Mouse (Mus musculus) E14TG2a.4 (cell line): ENCODE results near the gene Mllt10.

Experiments
- H3K27me3 ChIP-seq: 2 replicates; pipeline ENCODE4 v1.6.1; 2014; ENCODE audit warnings: low read length, control low read depth; ENCODE audit not compliant: insufficient read depth
- H3K36me3 ChIP-seq: 2 replicates; pipeline ENCODE4 v1.6.1; 2014; ENCODE audit warnings: low read length, control low read depth; ENCODE audit not compliant: insufficient read depth
- H3K4me1 ChIP-seq: replicated peaks from 2 replicates; pipeline ENCODE4 v1.6.1; 2014; ENCODE audit warnings: low read depth, low read length, control low read depth
- H3K4me3 ChIP-seq: replicated peaks from 2 replicates; pipeline ENCODE4 v1.5.1; 2014; ENCODE audit warnings: mild to moderate bottlenecking, low read length
- H3K9me3 ChIP-seq: 2 replicates; pipeline ENCODE4 v1.6.1; 2014; ENCODE audit warnings: low read length, control low read depth
- CTCF ChIP-seq: conservative IDR thresholded peaks from 2 replicates; pipeline ENCODE4 v1.5.1; 2014; ENCODE audit warnings: low read length
- NANOG ChIP-seq: IDR thresholded peaks from 2 replicates; pipeline ENCODE4 v1.6.1; 2014; ENCODE audit warnings: borderline replicate concordance, low read length, mixed read lengths
- POU5F1 ChIP-seq: IDR thresholded peaks from 2 replicates; pipeline ENCODE4 v1.6.1; 2014; ENCODE audit warnings: low read length, borderline replicate concordance

Gene Mllt10

DNA sequence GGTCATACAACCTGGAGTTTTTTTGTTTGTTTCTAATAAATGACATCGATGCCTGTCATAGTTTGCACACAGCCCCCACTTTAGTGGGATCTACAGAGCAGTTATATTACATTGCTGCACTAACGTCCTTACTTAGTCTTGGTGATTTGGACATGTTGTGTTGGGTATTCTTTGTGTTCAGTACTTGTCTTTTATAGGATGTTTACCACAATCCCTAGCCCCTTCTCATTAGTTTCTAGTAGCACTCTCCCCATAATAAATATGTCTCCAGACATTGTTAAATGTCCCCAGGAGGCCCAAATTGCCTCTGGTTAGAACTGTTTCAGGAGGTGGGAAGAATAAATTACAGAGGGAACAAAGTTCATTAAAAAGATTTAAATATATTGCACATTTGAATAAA is 110.5 kb downstream of the Mllt10 start:
- Histone ChIP-seq H3K9me3 (no peaks in the 10 kb centered on the region), H3K4me1 (no peaks in the 10 kb centered on the region), H3K4me3 (no peak overlapping the region), H3K27me3 (no peaks in the 10 kb centered on the region), H3K36me3 (peaks cover 44% of the 10 kb centered on the region)
- no peak for TF ChIP-seq NANOG

DNA sequence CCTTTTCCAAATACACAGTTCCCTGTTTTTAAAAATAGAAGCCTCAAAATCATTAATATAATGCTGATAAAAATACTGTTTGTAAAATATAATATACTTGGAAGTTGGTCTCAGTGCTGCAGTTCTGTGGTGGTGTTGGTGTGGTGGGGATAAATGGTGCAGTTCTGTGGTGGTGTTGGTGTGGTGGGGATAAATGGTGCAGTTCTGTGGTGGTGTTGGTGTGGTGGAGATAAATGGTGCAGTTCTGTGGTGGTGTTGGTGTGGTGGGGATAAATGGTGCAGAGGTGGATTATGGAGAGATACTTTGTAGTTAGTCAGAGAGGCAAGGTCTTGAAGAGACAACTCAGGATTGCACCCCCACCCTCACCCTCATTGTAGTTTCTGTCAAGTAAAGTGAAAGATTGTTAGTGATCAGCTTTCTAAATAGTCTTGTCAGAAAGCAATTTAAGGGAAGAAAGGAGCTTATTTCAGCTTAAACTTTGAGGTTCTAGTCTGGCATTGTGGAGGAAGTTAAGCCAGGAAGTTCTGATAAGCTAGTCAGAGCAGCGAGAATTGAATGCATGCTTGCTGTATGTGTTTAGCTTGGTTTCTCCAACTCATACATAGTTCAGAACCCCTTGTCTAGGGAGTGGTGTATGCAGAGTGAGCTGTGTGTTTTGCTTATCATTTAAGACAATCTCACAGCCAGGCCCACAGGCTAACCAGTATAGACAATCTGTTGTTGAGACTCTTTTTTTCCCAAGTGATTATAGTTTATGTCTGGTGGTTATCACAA is 114.3 kb downstream of the Mllt10 start:
- Histone ChIP-seq H3K27me3 (no peaks in the 10 kb centered on the region), H3K4me3 (no peak overlapping the region), H3K36me3 (peaks cover 37% of the 10 kb centered on the region), H3K4me1 (no peaks in the 10 kb centered on the region), H3K9me3 (no peaks in the 10 kb centered on the region)
- no peak for TF ChIP-seq POU5F1
- TF ChIP-seq NANOG = no peak
- TF ChIP-seq CTCF = no peak

DNA sequence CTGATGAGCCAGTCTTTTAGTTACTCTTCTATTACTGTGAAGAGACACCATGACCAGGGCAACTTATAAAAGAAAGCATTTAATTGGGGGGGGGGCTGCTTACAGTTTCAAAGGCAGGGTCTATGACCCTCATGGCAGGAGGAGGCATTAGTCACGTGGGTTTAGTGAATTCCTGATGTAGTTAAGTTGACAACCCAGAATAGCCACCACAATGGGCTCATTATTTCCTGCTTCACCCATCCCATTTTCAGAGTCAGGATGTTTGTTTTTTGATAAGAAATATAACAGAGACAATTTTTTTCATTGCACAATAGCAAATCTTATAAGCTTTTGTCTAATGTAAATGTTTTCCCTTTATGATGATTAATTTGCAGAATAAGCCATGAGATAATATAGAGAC is 120.2 kb downstream of the Mllt10 start:
- TF ChIP-seq CTCF (no peak), NANOG (no peak), POU5F1 (no peak)
- peaks cover 63% of the 10 kb centered on the region for H3K36me3 ChIP-seq
- H3K9me3 ChIP-seq = no peaks in the 10 kb centered on the region
- no peaks in the 10 kb centered on the region for H3K27me3 ChIP-seq
- peaks cover 3% of the 10 kb centered on the region for H3K4me1 ChIP-seq
- no peak overlapping the region for H3K4me3 ChIP-seq

DNA sequence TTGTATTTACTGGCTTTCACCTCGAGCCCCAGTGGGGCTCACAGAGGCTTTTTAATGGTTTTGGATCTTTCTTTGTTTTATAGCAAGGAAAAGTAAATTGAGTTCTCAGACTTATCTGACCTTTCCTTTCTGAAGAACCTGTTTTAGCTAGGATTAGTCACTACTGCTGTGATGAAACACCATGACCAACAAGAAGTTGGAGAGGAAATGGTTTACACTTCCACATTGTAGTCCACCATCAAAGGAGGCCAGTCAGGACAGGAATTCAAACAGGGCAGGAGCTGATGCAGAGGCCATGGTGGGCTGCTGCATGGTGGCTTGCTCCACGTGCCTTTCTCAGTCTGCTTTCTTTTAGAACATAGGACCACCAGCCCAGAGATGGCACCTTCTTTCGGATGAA is 121.2 kb downstream of the Mllt10 start:
- Histone ChIP-seq H3K9me3 (no peaks in the 10 kb centered on the region), H3K36me3 (peaks cover 67% of the 10 kb centered on the region), H3K4me3 (no peak overlapping the region), H3K27me3 (no peaks in the 10 kb centered on the region), H3K4me1 (peaks cover 3% of the 10 kb centered on the region)
- no peak for TF ChIP-seq POU5F1
- no peak for TF ChIP-seq CTCF
- no peak for TF ChIP-seq NANOG

DNA sequence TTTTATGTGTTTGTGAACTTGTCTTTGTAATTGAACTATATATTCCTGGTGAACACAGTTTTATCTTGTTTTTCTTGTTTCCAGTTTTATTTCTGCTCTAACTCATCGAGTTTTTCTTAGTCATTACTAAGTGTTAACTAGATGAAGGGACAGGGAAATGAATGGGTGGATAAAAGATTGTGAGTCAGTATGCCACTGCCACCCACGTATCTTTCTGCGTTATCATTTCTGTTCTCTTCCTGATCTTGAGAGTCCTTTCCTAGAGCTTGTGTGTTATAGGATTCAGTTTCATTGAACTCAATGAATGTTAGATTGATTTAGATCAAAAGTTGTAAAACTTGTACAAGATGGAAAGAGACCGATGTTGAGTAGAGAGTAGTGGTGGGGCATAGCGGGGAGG is 125.3 kb downstream of the Mllt10 start:
- TF ChIP-seq POU5F1 (no peak), CTCF (no peak), NANOG (no peak)
- Histone ChIP-seq H3K9me3 (no peaks in the 10 kb centered on the region), H3K4me3 (no peak overlapping the region), H3K27me3 (no peaks in the 10 kb centered on the region), H3K36me3 (peaks cover 69% of the 10 kb centered on the region), H3K4me1 (peaks cover 9% of the 10 kb centered on the region)

DNA sequence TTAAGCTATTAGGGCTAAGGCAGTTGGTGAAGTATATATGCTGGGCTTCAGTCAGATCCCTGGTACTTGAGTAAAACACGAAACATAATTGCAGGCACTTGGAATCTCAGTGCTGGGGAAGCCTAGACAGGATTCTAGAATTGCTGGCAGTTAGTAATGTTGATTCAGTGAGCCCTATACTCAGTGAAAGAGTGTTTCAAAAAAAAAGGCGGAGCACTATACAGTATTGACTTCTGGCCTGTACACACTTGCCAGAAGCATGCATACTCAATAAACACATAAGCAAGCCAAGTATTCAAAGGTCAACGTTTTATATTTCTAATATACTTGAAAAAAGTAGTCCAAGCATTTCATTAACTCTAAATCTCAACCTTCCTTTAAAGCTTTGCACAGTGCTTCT is 126.6 kb downstream of the Mllt10 start:
- peaks cover 68% of the 10 kb centered on the region for H3K36me3 ChIP-seq
- H3K27me3 ChIP-seq = no peaks in the 10 kb centered on the region
- no peak for TF ChIP-seq NANOG
- TF ChIP-seq CTCF = no peak
- no peak for TF ChIP-seq POU5F1
- no peaks in the 10 kb centered on the region for H3K9me3 ChIP-seq
- H3K4me3 ChIP-seq = no peak overlapping the region
- H3K4me1 ChIP-seq = peaks cover 15% of the 10 kb centered on the region

DNA sequence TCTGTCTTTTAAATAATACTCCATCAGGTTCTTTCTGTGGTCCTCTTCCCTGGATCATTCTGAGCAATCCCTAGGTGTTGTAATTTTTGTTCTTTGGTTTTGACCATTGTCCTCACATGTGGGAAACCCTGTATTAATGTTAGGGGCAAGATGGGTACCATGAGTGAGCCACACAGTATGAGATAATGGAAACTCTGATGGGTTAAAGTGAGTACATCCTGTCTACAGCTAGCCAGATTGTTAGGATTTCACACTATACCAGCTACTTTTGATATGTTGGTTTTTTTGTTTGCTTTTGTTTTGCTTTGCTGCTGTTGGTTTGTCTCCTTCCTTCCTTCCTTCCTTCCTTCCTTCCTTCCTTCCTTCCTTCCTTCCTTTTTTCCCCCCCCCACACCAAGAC is 128.0 kb downstream of the Mllt10 start:
- Histone ChIP-seq H3K4me1 (peaks cover 15% of the 10 kb centered on the region), H3K4me3 (no peak overlapping the region)

DNA sequence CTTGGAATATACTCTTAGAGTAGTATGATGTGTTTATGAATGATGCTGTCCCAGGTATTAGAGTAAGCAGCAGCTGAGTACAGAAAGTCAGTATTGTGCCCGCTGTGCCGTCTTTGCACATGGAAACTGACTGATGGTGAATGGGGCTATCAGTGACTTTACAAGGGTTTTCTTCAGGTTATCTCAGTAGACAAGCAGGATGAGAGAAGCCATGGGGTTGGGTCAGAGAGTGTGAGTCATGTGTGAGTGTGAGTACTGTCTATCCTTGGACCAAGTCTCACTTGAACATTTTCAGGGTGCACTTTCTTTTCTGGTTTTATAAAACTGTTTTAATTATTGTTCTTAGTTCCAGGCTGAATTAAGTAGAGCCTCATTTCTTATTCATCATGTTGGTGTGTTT is 133.3 kb downstream of the Mllt10 start:
- Histone ChIP-seq H3K27me3 (no peaks in the 10 kb centered on the region), H3K9me3 (no peaks in the 10 kb centered on the region), H3K36me3 (peaks cover 71% of the 10 kb centered on the region), H3K4me3 (no peak overlapping the region), H3K4me1 (peaks cover 12% of the 10 kb centered on the region)
- TF ChIP-seq NANOG (no peak), CTCF (no peak), POU5F1 (no peak)

More for the DNA sequence above, 128.0 kb downstream of the Mllt10 start:
- Histone ChIP-seq H3K27me3 (no peaks in the 10 kb centered on the region), H3K9me3 (no peaks in the 10 kb centered on the region), H3K36me3 (peaks cover 66% of the 10 kb centered on the region)
- TF ChIP-seq NANOG = no peak
- no peak for TF ChIP-seq POU5F1
- no peak for TF ChIP-seq CTCF

DNA sequence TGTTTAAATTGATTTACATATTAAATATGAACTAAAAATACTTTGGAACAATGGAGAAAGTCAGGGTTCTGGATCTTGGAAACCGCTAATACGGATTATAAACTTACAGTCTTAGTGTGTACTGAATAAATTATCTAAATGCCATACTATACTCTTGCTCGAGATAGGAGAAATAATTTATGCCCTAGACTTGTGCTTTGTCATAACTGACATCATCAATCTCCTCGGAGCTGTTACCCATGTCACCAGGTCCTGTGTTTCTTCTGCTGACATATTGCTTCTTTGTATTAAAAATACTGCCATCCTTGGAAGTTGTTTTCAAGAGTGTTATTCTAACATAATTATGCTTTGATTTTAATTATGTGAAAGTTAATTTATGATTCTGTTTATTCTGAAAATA is 140.2 kb downstream of the Mllt10 start:
- TF ChIP-seq CTCF = no peak
- TF ChIP-seq POU5F1 = no peak
- no peak for TF ChIP-seq NANOG
- Histone ChIP-seq H3K27me3 (no peaks in the 10 kb centered on the region), H3K4me3 (no peak overlapping the region), H3K9me3 (no peaks in the 10 kb centered on the region), H3K4me1 (no peaks in the 10 kb centered on the region), H3K36me3 (peaks cover 77% of the 10 kb centered on the region)
